Comparison of ENCODE assay signal across 11 mouse cellular contexts in genomic region chr7:64610875-64611274, GRCm38 (mm10).
DNase-seq lines count a peak whose midpoint lies in the region; ATAC-seq and TF ChIP-seq lines count a peak whose summit lies in the region.
"Had no signal": no experiment of that assay in that cellular context is flagged by ENCODE, and none has a peak within 500 bp of the region (broad histone marks: within the 10 kb centered on the region; RNA-seq: fewer than 3 reads in every experiment).

No protein-coding gene starts in this region.

- no peaks in the 10 kb centered on the region for H3K4me1 ChIP-seq in lung, embryonic 14.5 days (ENCODE audit: insufficient read depth)
- H3K4me1 ChIP-seq: heart, embryonic 13.5 days; liver, embryonic 15.5 days had no signal

- no peaks in the 10 kb centered on the region for H3K9me3 ChIP-seq in lung, embryonic 14.5 days (ENCODE audit: low read depth, low read length)
- H3K9me3 ChIP-seq: heart, embryonic 13.5 days; liver, embryonic 15.5 days had no signal

- no peak overlapping the region for H3K27ac ChIP-seq in gastrocnemius, adult 2 months
- no peak overlapping the region for H3K27ac ChIP-seq in lung, embryonic 14.5 days (ENCODE audit: low read depth)
- H3K27ac ChIP-seq: heart, embryonic 13.5 days; liver, embryonic 15.5 days had no signal

- peak; percentile 47 for TF ChIP-seq CTCF in gastrocnemius, adult 2 months (IDR thresholded peaks at IDR 0.05)
- peak; percentile 39 for TF ChIP-seq CTCF in lung, embryonic 14.5 days (IDR thresholded peaks at IDR 0.05; ENCODE audit: low read depth)

- no peak for ATAC-seq in lung, embryonic 14.5 days (ENCODE audit: insufficient read depth)
- ATAC-seq in megakaryocyte progenitor cell, adult 5-6 weeks (replicated peaks; ENCODE audit: poor library complexity) = no peak
- ATAC-seq: inflammation-experienced regulatory T-cells, adult 6 months had no signal

- no peak for DNase-seq in gastrocnemius, adult 2 months
- no peak for DNase-seq in gastrocnemius, adult 18-20 months (ENCODE audit: low spot score)
- DNase-seq in lung, embryonic 14.5 days = peak; percentile 13
- DNase-seq in lung, postnatal 36 days = no peak
- DNase-seq in R1 (ENCODE audit: low read depth, low spot score) = peak; percentile 53
- DNase-seq in lung, postnatal 10 days = peak; percentile 14
- DNase-seq in left cerebral cortex, postnatal 36 days (ENCODE audit: low spot score in 2 of 2) = no peak

- intact Hi-C loops in gastrocnemius, adult 2 months (cut with DNase I) = no loop called here
- intact Hi-C loops in left cerebral cortex, postnatal 36 days (cut with DNase I) = no loop called here

- no peak overlapping the region for H3K9ac ChIP-seq in lung, embryonic 14.5 days
- H3K9ac ChIP-seq: heart, embryonic 13.5 days; liver, embryonic 15.5 days had no signal

- H3K27me3 ChIP-seq in lung, embryonic 14.5 days (ENCODE audit: insufficient read depth, low read length) = no peaks in the 10 kb centered on the region
- H3K27me3 ChIP-seq: heart, embryonic 13.5 days; liver, embryonic 15.5 days had no signal

- H3K4me2 ChIP-seq in lung, embryonic 14.5 days = no peak overlapping the region
- H3K4me2 ChIP-seq: heart, embryonic 13.5 days; liver, embryonic 15.5 days had no signal

- 66% methylated on average over 4 of the region's 4 CpGs for WGBS in lung, embryonic 14.5 days

- no peak overlapping the region for H3K4me3 ChIP-seq in gastrocnemius, adult 2 months
- no peak overlapping the region for H3K4me3 ChIP-seq in lung, embryonic 14.5 days (ENCODE audit: low read depth, low read length)
- H3K4me3 ChIP-seq: heart, embryonic 13.5 days; liver, embryonic 15.5 days had no signal

- no peaks in the 10 kb centered on the region for H3K36me3 ChIP-seq in lung, embryonic 14.5 days (ENCODE audit: insufficient read depth)
- H3K36me3 ChIP-seq: heart, embryonic 13.5 days; liver, embryonic 15.5 days had no signal

Comparison
In these comparisons a context has a peak if more than half of its experiments do, and no peak if none do; other contexts are left out.
1. DNase-seq: peak in lung, embryonic 14.5 days (single experiment), R1 (single experiment) and lung, postnatal 10 days (single experiment); none in gastrocnemius, adult 2 months (single experiment), gastrocnemius, adult 18-20 months (single experiment), lung, postnatal 36 days (single experiment) and left cerebral cortex, postnatal 36 days (0 of 2).